Mouse (Mus musculus): ENCODE data around the gene Kcnk13.

Kcnk13 gene

DNA sequence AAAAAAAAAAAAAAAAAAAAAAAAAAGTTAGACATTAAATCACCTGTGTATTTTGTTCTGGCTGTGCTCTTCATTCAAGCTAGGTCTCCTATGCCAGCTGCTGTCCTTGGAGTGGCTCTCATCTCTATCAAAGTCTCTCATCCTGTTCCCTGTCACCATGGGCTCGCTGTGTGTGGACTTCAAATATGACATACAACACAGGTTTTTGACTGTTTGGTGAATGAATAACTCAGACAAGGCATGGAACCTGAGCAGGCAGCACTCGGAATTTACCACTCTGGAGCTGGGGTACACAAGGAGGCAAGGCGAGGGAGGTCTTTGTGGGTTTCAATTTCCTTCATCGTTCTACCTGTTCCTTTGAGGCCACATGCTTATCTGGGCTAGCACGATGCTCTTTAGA, 50.8 kb downstream of the Kcnk13 start:
- no peak for DNase-seq (ENCODE audit: low spot score in 2 of 2)

DNA sequence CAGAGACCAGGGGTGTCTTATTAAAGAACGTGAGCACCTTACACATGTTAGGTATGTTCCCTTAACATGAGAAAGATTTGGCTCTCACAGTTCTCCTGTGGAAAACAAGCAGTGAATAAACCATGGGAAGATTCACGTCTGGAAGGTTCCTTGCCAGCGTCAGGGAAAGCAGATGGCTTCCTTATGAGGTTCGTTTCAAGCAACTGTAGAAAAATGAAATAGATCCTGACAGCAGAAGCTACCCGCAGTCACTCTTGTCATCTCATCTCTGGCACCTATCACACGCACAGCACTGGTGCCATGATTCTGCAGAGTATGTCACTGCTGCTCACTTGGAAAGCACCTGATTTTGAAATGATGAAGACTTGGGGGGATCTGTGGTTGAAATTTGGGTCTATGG, 53.4 kb downstream of the Kcnk13 start:
- DNase-seq (ENCODE audit: low spot score in 2 of 2): no peak

DNA sequence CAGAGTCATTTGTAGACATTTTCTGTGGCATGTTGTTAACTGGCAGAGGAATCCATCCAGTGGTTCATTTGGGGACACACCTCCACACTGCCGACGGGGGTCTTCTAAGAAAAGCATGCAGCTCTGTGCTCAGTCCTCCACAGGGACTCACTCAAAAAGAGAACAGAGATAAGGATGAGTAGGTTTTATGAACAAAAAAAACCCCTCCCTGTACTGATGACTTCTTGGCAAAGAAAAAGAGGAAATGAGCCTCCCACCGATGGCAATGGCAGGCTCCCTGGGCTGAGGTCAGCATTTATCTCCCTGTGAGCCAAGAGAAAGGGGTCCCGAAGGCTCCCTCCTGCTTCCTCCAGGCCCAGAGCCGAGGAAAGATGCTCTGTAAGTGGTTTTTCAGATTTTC, 58.2 kb downstream of the Kcnk13 start:
- no peak for DNase-seq (ENCODE audit: low spot score in 2 of 2)

DNA sequence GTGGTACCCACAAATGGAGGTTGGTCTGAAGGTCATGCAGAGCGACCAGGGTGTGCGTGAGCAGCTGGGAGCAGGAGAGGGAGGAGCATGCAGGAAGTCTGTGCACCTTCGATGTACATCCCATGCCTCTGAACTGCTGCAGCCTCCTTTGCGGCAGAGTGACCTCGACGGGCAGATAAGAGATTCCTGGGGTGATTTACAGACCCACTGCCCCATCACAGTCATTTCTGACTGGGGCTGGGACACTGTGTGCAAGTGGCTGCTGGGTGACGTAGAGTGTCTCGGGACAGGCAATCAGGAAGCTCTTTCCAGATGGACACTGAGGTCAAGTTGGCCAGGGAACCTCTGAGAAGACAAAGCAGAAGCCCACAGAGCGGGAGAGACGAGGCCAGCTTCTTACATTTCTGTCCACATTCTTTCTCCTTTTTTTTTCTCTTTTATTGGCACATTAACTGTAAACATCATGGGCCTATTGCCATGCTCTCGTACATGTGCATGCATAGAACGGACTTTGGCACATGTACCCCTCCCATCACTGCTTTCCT, 59.6 kb downstream of the Kcnk13 start:
- no peak for DNase-seq (ENCODE audit: low spot score in 2 of 2)

DNA sequence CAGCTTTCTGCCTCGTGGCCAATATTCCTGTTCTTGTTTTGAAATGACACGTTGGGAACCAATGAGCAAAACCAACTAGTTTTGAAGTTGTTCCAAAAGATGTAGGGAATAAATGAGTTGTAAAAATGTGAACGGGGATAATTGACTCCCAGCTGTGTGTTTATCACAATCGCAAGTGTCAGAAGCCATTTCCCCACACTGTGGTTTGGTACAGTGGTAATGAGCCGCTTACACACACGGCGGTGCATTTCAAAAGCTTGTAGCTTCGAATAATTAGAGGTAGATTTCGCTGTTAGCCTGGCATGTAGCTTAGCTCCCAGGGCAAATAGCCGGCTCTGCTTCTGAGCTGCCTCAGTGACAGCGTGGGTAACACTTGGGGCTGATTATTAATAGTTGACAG, 61.4 kb downstream of the Kcnk13 start:
- DNase-seq (ENCODE audit: low spot score in 2 of 2): no peak

DNA sequence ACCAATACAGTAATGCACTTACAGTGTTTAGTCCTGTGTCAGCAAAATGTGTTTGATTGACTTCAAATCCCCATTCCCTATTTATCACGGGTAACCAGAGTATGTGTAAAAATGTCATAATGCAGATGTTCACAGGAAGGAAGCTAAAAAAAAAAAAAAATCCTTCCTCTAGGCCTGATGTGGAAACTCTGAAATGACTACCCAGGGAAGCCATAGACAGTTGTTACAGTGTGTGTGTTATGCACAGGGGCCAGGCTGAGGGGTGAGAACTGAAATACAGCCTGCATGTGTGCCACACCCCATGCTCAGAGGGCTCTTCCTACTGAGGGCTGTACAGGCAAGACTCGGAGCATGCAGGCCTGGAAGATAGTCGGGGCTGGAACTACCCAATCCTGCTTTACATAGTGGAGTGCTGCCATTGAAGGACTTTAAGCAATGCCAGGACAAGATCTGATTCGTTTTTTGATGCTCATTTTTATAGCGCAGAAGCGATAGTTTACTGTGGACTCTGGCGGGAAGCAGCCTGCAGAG, 62.5 kb downstream of the Kcnk13 start:
- no peak for DNase-seq (ENCODE audit: low spot score in 2 of 2)

DNA sequence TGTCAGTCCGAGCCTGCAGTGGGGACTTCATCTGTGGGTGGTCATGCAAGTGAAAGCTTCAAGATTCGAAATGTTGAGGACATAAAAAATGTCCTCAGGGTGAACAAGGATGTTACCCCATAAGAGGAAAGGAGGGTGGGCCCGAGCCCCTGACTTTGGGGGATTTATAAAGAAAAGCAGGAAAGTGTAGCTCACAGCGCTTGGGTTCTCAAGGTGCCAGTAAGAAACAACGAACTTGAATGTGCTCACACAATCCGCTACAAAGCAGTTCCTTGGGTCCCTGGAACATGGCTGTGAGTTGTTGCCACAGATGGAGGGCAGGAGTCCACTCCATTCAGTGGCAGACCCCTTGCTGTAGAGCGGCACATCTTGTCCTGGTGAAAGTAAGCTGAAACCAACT, 63.0 kb downstream of the Kcnk13 start:
- no peak for DNase-seq (ENCODE audit: low spot score in 2 of 2)

DNA sequence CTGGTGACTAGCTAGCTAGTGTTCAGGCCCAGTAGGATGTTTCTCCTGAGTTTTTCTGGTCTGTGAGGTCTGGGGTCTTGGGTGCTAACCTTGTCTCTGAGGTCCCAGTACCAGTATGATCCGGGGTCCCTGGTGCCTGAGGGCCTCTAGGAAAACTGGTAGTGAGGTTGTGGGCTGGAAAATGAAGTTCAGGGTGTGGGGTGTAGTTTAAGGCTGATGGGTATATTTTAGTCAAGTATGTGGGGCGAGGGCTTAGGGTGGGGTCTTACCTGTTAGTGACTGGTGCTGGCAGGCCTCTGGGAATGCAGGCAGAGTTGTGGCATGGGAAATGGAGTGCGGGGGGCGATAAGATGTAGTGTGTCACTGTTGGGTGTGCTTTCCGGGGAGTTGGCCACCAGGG, 67.4 kb downstream of the Kcnk13 start:
- DNase-seq (ENCODE audit: low spot score in 2 of 2): no peak

DNA sequence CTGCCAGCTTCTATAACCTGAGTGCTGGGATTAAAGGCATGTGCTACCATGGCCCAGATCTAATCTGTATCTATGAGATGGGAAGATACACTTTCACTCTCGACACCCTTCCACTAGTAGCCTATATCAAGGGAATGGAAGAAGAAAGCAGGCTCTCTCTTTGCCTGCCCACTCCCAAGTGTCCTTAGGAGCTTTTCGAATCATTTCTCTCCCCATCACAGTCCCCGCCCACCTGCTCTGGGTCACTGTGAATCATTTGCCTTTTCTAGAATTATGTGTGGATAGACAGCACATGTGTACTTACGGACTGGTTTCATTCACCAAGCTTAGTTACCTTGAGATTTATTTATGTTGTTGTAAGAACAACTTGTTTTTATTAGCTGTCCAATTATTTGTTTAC, 68.2 kb downstream of the Kcnk13 start:
- no peak for DNase-seq (ENCODE audit: low spot score in 2 of 2)

DNA sequence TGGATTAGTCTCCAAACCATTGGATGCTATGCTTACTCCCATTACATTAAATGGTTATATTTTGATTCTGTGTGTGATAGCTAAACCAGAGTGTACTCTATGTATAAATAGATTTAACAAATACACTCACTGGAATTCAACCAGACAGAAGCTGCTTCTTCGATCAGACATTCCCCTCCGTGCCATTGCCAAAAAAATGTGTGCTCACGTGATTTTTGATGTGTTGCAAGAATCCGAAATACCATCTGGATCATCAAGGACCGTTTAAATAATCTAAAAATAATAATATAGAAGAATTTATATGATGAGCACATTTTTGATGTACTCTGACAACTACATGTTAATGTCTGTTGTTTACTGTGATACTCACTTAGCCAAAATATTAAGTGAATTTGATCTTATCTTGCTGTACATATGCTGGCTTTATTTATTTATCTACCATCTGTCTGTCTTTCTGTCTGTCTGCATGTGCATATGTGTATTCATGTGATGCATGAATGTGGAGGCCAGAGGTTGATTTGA, 74.5 kb downstream of the Kcnk13 start:
- DNase-seq (ENCODE audit: low spot score in 2 of 2): no peak

DNA sequence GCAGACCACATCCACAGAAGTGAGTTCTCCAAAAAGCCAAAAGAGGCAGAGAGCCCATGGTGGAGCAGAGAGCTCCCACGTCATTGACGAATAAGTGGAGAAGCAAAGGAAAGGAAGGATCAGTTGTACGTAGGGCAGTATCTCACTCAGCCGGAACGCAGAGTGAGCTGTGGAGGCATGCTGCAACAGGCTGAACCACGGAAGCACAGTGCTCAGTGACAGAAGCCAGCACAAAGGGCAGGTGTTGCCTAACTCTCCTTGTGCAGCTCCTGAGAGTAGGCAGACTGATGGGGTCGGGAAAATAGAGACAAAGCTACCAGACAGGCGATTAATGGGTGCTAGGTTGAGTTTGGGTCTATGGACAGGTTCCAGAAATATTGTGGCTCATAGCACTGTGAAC, 77.8 kb downstream of the Kcnk13 start:
- no peak for DNase-seq (ENCODE audit: low spot score in 2 of 2)

DNA sequence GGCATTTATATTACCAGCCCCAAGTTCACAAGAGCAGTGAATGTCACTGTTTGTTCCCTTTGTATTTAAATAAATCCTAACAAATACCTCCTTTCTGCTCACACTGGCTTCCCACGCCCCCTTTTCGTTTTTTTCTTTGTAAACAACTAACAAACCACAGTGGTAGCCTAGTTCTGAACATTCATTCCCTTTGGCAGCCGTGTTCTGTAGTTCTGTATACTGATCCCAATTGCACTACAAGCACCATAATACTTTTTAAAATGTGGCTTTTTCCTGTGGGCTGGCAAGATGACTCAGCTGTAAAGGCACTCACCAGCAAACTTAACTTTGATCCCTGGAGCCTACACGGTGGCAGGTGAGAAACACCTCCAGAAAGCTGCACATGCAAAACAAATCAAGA, 80.4 kb downstream of the Kcnk13 start:
- no peak for DNase-seq (ENCODE audit: low spot score in 2 of 2)

DNA sequence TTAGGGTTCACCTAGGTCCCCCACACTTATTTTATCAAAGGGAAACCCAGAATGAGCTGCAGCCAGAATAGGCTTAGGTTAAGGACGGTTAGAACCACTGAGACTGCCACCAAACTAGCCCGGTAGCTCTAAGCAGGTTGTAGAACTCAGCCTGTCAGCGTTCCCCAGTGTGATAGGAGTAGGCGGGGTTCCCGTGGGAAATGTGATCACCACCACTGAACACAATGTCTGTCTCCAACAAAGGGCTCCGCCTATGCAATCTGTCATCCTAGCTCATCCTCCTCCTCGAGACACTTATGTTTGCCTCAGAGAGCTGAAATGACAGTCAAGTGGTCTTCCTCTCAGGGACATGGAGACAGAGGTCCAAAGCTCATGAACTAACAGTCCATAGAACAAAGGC, 86.3 kb downstream of the Kcnk13 start:
- no peak for DNase-seq (ENCODE audit: low spot score in 2 of 2)

DNA sequence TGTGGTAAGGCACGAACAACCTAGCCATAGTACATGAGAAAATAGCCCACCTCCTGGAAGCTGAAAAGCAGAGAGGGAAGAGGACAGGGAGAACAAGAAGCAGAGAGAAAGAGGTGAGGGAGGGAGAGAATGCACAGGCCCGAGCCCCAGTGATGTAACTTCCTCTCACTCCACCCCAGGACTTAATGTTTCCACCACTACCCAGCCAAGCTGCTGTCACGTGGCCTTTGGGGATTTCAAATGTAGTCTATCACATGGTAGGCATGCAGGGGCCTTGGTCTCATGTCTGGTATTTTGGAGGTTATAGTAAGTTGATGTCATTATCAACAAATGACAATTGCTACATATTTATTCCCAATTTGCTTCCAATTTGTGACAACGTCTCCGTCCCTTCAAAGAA, 89.3 kb downstream of the Kcnk13 start:
- no peak for DNase-seq (ENCODE audit: low spot score in 2 of 2)

DNA sequence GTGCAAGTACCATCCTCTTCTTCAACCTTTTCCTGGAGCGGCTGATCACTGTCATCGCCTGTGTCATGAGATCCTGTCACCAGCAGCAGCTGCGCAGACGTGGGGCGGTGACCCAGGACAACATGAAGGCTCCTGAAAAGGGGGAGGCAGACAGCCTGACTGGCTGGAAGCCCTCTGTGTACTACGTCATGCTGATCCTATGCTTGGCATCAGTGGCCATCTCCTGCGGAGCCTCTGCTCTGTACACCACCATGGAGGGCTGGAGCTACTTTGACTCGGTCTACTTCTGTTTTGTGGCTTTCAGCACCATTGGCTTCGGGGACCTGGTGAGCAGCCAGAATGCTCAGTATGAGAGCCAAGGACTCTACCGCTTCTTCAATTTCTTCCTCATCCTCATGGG, 96.8 kb downstream of the Kcnk13 start:
- DNase-seq (ENCODE audit: low spot score in 2 of 2): no peak

DNA sequence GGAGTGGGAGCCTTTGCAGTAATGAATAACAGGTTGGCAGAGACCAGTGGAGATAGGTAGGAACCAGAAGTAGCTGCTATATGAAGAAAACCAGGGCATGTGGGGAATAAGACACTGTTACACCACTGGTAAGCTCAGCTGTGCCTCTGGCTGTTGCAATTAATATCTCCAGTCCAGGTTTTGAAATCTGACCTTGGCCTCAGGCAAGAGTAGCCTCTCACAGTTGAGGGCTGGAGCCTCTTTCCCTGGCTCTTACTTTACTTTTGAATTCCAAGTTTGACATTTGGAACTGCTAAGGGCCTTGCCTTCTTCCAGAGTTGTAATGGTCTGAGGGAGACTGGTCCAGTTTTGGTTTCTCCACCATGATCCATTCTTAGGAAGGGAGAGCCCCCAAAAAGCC, 97.5 kb downstream of the Kcnk13 start:
- no peak for DNase-seq (ENCODE audit: low spot score in 2 of 2)

DNA sequence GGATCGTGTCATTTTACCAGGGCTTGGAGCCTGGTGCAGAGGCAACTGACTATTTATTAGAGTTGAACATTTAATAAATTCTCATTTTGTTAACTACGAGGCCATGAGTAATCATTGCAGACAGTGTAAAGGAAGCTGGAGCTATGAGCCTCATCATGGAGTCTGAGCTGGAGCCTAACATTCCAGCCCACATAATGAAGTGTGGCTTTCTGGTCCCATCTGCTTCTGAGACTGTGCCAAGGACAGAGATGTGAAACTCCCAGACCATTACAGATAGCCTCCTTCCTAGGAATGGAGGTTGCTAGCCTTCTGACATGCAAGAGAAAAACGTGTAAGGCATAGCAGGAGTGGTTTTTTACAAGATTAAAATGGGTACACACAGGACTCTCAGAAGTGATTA, 98.3 kb downstream of the Kcnk13 start:
- no peak for DNase-seq (ENCODE audit: low spot score in 2 of 2)

DNA sequence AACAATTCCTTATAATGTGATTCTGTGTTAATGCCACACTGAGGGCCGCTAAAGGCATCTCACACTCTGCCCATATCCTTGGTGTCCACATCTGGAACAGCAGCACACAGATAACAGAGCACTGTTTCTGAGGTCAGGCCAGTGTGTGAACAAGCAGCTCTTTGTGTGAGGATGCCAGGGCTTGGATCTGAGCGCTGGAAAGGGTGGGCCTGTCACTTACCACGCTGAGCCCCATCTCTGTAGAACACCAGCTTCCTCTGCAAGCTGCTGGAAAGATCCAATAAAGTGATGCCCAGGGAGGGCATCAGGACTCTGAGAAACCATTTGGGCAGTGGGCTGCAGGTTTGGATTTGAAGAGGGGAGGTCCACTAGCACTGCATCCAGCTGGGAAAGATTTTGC, 100.8 kb downstream of the Kcnk13 start:
- DNase-seq (ENCODE audit: low spot score in 2 of 2): no peak

DNA sequence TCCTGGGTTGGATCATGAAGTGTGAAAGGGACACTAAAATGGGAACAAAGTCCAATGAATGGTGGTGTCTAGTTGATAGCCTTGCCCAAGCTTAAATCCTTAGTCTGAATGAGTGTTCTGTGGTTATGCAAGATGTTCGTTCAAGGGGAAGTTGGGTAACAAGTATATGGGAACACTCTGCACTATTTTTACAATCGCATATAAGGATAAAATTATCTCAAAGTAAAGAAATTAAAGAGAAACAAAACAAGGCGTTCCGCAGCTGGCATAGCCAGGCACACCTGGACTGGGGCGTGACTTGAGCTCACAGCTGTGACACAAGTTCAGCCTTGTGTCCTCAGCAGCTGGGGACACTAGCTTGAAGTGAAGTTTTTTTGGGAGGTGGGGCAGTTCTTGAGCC, 103.2 kb downstream of the Kcnk13 start:
- no peak for DNase-seq (ENCODE audit: low spot score in 2 of 2)

DNA sequence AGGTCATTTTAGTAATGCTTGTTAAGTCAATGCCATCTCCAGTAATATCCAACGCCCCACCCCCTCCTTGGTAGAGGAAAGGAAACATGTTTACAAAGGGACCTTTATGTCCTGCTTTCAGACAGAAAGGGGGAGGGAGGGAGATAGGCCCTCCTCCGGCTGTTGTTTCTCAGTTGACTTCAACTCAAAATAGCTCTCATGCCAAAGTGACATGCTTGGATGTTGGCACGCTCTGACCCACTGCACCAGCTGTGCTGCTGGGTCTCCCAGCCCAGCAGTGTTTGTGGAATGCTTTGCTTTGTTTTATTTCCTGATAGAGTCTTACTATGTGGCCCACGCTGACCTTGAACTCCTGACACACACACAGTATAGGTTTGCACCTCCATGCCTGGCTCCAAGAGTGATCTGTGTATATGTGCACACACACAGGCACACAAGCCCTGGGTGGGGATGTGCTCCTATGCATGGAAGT, 108.9 kb downstream of the Kcnk13 start:
- DNase-seq (ENCODE audit: low spot score in 2 of 2): no peak

DNA sequence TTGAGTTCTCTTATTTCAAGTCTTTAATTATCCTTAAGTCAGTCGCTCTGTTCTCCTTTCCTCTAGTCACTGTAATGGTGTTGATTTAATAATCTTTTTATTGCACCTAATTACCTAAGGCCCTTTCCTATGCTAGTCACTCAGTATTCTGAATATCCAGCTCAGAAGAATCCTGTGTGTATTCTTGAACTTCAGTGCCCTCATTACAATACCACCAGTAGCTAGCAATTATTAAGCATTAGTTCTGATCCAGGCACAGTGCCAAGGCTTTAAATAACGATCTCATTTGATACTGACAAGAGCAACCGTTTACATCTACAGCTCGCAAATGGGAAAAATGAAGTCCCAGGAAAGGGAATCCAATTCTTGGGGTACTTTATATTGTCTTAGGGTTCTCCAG, 111.4 kb downstream of the Kcnk13 start:
- DNase-seq (ENCODE audit: low spot score in 2 of 2): no peak

DNA sequence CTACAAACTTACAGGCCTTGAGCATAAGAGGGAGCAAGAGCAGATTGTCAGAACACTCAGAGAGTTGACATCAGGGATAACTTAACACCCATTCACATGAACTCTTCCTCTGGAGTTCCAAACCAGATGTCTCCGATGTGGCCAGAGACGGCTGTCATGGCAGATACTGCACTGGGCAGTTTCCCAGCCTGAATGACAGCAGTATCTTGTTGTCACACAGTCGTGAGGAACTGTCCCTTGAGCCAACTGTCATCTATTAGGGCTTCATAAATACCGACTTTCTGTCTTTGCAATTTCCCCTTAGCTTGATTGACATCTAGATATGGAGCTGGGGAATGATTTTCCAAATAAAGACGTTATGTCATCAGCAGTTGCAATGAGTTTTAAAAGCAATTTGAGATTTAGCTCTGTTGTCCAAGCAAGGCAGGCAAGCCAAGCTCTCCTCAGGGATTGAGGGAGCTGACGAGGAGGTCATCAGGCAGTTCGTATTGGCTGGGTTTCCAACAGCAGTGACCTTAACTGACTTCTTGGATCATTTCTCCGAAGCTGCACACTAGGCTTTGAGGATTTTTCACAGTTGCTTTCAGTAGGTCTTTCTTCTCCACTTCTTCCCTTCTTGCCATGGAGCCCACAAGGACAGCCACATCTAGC, 115.5 kb downstream of the Kcnk13 start:
- DNase-seq (ENCODE audit: low spot score in 2 of 2): no peak

DNA sequence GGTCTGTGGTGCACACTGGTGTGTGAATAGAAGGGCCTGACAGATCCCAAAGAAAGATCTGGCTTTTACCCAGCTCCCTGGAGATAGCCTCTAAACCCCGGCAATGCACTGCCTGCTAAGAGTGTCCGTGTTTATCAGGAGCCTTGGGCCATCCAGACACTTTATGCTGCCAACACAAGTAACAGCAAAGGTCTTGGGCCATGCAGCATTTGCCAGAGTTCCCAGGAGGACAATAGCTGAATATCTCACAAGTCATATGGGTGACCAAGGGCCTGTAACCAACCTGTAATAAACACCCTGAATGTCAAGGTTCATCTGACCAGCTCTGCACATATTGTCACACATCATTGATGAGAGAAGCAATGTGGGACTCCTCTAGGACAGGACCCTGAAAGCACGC, 123.7 kb downstream of the Kcnk13 start:
- no peak for DNase-seq (ENCODE audit: low spot score in 2 of 2)

DNA sequence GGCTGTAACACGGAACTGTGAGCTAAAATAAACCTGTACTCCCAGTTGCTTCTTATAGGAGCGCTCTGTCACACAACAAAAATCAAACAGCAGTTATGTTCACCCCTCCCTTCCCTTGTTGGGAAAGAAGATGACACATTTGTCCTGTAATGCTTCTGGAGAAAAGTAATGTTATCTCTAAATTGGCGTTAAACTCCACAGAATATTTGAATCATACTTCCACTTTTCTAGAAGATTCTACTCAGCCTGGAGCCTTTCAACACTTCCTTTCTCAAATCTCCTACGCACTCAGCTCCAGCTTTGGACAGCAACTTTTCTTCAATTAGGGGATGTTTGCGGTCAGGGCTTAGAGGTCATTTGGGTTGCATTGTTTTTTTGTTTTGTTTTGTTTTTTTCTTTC, 125.0 kb downstream of the Kcnk13 start:
- no peak for DNase-seq (ENCODE audit: low spot score in 2 of 2)

Data from frontal cortex, postnatal 14 days (tissue).